Mouse (Mus musculus) heart, postnatal 36 days (tissue): ENCODE results near the gene Tpm1. TPM values are rescaled to one million over a fixed set of nuclear protein-coding genes. Genes with fewer than 3 reads are reported as not detected.

ENCODE experiments used
- DNase-seq, 2 experiments: peaks; one replicate each; pipeline ENCODE4 v3.0.0; 2021 to 2022
- intact Hi-C: fragments of 180-260 bp; cut with DNase I; formaldehyde crosslinking; loops from one replicate; pipeline ENCODE4 v1.15.1; 2025
- total RNA-seq, 2 experiments: library from RNA; stranded (reverse); gene quantifications; 2 replicates each; pipeline ENCODE4 v1.2.3; 2021

The Tpm1 gene
- total RNA-seq, 2 experiments from 2014 or later, result 11,452 to 11,878 TPM

GRCm38 (mm10) chr9:66991750-66992410 lies 57.3 kb downstream of the Tpm1 start:
- no peak for DNase-seq
- intact Hi-C loops, result no loop called here

DNA sequence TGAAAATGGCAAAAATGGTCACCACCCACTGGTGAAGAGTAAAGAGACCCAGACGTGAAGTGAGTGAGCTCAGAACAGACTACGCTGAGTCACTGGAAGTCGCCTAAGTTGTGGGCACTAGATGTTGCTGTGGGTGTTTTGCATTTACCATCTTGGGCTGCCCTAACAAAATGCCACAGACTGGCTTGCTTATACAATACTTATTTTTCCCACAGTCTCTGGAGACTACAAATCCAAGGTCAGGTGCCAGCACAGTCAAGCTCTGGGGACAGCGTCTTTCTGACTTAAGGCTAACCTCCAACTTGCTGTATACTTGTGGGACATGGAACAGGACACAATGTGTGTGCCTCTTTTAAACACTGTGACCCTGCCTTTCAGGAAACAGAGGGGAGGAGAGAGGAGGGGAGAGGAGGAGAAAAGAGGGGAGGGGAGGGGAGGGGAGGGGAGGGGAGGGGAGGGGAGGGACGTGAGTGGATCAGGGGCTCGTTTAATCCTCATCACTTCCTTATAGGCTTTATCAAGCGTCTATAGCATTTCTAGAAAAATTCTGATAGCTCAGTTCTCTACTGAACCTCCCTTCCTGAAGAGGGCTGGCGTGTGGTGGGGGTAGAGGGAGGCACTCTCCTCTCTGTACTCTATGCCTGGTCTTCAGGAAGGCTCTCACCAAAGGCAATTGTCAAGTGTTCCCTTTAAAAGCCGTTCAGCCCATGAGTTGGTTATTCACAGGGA lies 58.0 kb downstream of the Tpm1 start:
- intact Hi-C loops, result no loop called here
- no peak for DNase-seq

- intact Hi-C loops, result no loop called here
- DNase-seq, result no peak
Measured at GRCm38 (mm10) chr9:66990046-66990445, 59.2 kb downstream of the Tpm1 start.

GRCm38 (mm10) chr9:66989581-66989980 lies 59.6 kb downstream of the Tpm1 start:
- intact Hi-C loops, result no loop called here
- DNase-seq, result no peak

DNA sequence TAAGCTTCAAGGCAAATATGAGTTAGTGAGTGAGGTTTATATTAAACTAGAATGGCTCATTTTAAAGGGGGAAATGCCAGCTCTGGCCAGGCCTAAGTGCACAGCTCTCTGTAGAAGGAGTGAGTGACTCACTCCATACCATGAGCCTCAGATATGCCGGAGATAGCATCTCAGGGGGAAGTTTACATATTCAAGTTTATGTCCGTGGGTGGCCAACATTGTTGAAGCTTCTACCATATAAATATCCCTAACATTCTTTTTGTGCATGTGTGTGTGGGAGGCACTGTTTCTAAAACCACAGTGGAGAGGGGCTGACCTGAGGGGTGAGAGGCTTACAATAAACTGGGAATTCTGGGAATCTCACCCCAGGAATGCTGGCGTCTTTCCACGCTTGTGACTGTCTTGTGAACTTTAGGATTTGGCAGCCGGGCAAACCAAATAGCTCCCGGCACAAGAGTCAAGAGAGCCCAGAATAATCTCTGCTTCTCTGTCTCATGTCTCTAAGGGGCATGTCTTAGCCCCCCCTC lies 60.3 kb downstream of the Tpm1 start:
- intact Hi-C loops, result no loop called here
- DNase-seq, result no peak

DNA sequence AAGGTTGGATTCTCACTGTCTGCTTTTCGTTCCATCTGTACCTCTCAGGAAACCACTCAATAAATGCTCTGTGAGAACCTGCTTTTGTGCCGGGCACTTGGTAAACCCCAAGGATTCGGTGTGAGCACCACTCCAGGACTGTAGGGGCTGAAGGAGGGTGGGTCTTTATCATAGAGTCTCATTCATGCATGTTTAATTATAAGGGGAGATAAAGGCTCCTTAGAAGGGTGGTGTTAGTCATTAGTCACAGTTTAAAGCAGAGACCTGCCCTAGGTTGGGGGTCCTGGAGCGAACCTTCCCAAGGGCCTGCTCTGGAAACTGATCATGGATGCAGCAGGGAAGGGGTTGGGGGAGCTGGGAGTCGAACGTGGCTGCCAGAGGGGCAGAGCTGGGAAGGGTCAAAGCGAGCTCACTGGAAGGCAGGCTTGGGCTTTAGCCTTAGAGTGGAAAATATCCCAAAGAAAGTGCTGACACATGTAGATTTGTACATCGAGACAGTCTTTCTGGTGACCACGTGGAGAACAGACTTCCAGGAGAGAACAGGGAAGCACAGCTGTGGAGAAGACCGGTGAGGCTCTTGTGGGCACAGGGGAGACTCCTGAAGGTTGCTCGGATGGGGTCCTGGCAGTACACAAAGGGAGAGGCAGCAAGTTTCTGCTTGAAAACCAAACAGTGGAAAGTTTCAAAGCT lies 60.9 kb downstream of the Tpm1 start:
- intact Hi-C loops, result no loop called here
- DNase-seq, result no peak

GRCm38 (mm10) chr9:66985377-66985776 lies 63.8 kb downstream of the Tpm1 start:
- DNase-seq, result no peak
- intact Hi-C loops, result no loop called here

- intact Hi-C loops, result no loop called here
- DNase-seq, result no peak
Measured at GRCm38 (mm10) chr9:66982085-66982484, 67.1 kb downstream of the Tpm1 start.

DNA sequence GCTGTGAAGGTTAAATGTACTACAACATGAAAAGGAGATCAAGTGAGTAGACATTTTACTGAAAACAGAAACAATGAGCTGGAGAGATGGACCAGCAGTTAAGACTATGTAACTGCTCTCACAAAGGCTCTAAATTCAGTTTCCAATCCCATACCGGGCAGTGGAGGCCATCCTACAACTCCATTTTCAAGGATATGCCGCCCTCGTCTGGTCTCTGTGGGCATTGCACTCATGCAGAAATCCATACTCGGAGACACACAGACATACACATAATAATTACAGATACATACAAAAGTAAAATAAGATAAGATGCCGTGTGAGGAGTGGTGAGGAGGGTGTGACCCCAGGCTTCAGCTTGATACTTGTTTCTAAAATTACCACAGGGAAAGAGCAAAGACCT lies 68.7 kb downstream of the Tpm1 start:
- intact Hi-C loops, result no loop called here
- peak; percentile 53 to 78 for DNase-seq

DNA sequence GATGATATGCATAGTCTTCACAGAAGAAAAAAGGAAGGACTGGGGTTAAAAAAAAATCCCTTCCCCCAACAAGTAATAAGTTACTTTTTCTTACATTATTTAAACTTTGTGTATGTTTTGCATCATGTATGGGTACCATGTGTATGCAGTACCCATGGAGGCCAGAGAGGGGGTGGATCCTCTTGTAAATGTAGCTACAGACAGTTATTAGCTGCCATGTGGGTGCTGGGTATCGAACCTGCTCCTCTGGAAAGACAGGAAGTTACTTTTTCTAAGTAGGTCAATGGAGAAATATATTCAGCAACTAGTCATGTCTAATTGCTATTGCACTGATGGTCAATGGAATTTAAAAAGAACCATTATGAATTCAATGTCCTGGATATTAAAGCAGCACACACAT lies 70.7 kb downstream of the Tpm1 start:
- intact Hi-C loops, result loop anchor here (5.0 kb wide), 1 partner anchor 466 kb away; the partner anchor contains the start of gene Fbxl22
- DNase-seq, result no peak

- peak in 1 of 2 experiments; percentile 13 for DNase-seq
- intact Hi-C loops, result loop anchor here (5.0 kb wide), 1 partner anchor 466 kb away; the partner anchor contains the start of gene Fbxl22
Measured at GRCm38 (mm10) chr9:66977982-66978381, 71.2 kb downstream of the Tpm1 start.

DNA sequence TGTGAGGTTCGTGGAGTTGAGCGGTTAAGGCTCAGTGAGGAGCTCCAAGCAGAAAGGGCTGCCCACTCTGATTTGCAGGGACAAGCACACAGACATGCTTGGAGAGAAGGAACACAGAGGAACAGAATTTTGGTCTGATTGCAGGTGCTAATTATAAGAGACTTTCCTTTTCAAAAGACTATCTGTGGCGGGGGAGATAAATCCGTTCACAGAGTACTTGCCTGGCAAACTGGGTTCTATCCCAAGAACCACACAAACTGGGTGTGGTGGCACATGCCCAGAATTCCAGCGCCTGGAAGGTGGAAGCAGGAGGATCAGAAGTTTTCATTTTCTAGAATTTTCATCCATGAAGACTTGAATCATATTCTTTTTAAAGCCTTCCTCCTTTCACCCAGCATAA lies 72.1 kb downstream of the Tpm1 start:
- intact Hi-C loops, result loop anchor here (5.0 kb wide), 1 partner anchor 465 kb away; the partner anchor contains the start of gene Fbxl22

DNA sequence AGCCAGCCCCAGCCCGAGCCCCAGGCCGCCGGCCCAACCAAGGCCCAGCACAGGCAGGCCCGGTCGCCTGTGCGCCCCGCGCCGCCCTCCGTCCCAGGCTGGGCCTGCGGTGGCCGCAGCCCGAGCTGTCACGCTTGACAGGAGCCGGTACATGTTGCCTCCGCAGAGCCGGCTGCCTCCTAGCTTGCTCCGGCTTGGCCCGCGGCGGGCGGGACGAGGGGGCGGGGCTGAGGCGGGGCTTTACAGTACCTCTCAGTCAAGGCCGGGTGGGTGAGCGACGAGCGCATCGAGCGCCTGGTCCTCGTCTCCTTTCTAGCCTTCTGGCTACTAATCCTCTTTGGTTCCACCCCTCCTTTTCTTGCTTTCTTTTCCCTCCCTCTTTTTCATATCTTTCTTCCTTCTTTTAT lies 74.0 kb downstream of the Tpm1 start, which contains the start of gene Lactb:
Gene Lactb, minus strand, starts transcription at position 246 of the 407 bp plus-strand sequence.
- intact Hi-C loops, result loop anchor here (2.0 to 5.0 kb wide), 2 partner anchors 28 to 463 kb away; partner anchors contain the start of genes Fbxl22 and Rps27l
- DNase-seq, result peak; percentile 89 to 95

More for the DNA sequence above, 72.1 kb downstream of the Tpm1 start:
- no peak for DNase-seq

DNA sequence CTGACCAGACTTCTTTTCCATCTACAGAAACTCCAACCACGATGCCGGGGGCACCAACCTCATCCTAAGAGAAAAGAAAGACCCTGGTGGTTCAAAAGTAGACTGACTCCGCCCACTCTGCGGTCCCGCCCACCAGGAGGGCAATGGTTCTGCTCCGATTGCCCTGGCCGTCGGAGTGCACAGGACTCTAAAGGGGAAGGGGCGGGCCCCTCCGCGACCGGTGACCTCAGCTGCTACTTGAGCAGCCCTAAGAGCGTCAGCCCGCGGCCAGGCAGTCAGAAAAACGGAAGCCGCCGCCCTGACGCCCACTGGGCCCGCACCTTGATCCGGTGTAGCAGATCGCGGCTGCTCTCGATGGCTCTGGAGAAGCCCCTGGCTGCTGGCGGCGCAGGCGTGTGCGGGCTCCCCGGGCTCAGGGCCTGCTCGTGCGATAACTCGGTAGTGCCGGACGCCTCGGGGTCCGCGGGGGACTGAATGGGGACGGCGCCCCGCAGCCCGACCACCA lies 74.4 kb downstream of the Tpm1 start:
- intact Hi-C loops, result loop anchor here (2.0 to 5.0 kb wide), 2 partner anchors 28 to 462 kb away; partner anchors contain the start of genes Fbxl22 and Rps27l
- DNase-seq, result peak; percentile 72 to 73

Other genes starting within 250 kb of the Tpm1 start
- 1 to 10 TPM; 1.4 TPM for gene Aph1c, start 214.7 kb downstream of the Tpm1 start, total RNA-seq
- gene Rab8b, start 129.7 kb downstream of the Tpm1 start, total RNA-seq, result 10 to 100 TPM in 1 of 2 experiments, 1 to 10 TPM in 1; 9.5 to 10.3 TPM
- 100 to 1,000 TPM; 175 to 183 TPM for gene Rps27l, start 103.3 kb downstream of the Tpm1 start, total RNA-seq
- gene Lactb, start 73.9 kb downstream of the Tpm1 start, total RNA-seq, result 10 to 100 TPM; 21.5 to 23.9 TPM